Mouse (Mus musculus): ENCODE measurements around the gene Smug1.

DNA sequence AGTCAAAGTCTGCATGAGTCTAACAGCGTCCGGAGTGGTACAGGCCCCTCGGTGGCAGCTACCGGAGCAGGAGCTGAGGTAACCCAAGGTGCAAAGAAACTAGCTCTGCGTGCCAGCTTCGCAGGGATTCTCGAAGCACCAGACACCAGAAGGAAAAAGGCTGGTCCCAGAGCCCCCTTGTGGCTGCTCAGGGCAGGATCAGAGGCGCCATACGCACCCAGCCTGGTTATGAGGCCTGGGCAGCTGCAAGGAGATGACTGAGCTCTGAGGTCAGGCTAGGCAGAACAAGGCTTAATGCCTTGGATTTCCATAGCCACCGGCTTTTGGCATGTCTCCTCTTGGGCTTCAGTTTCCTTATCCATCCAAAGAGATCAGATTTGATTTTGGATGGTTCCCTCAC, 5.6 kb upstream of the Smug1 start:
- TF ChIP-seq CTCF (IDR thresholded peaks at IDR 0.05; ENCODE audit: low read depth, low read length) (0 out of 2 replicates have a peak, but pooled peaks have one; percentile 15), POLR2A (IDR thresholded peaks at IDR 0.05; ENCODE audit: borderline replicate concordance, low read depth, low read length) (no peak)
